Mouse (Mus musculus) kidney, postnatal 10 days (tissue): ENCODE data around the gene Stra8.

Source experiments
- DNase-seq: peaks from one replicate; pipeline ENCODE4 v3.0.0; 2021; ENCODE audit warnings: mixed read lengths

Gene Stra8

GRCm38 (mm10) chr6:34943499-34943898 is 23.5 kb downstream of the Stra8 start:
- no peak for DNase-seq

- DNase-seq = no peak
These were observed 26.6 kb downstream of the Stra8 start for GRCm38 (mm10) chr6:34946486-34947079.

- no peak for DNase-seq
These were observed 28.5 kb downstream of the Stra8 start for GRCm38 (mm10) chr6:34948461-34948860.

GRCm38 (mm10) chr6:34951518-34951917 is 31.6 kb downstream of the Stra8 start:
- DNase-seq = no peak

- no peak for DNase-seq
These were observed 32.1 kb downstream of the Stra8 start for GRCm38 (mm10) chr6:34951956-34952667.

- peak; percentile 27 for DNase-seq
These were observed 35.2 kb downstream of the Stra8 start for GRCm38 (mm10) chr6:34954926-34955861.

GRCm38 (mm10) chr6:34955862-34956241 is 35.9 kb downstream of the Stra8 start:
- no peak for DNase-seq

- no peak for DNase-seq
These were observed 39.2 kb downstream of the Stra8 start for GRCm38 (mm10) chr6:34959131-34959530.

- no peak for DNase-seq
These were observed 44.6 kb downstream of the Stra8 start for GRCm38 (mm10) chr6:34964550-34964949.

GRCm38 (mm10) chr6:34965819-34966539 is 46.0 kb downstream of the Stra8 start:
- no peak for DNase-seq

GRCm38 (mm10) chr6:34971181-34971580 is 51.2 kb downstream of the Stra8 start:
- no peak for DNase-seq

GRCm38 (mm10) chr6:34979291-34979690 is 59.3 kb downstream of the Stra8 start:
- DNase-seq = no peak

- no peak for DNase-seq
These were observed 60.7 kb downstream of the Stra8 start for GRCm38 (mm10) chr6:34980661-34981060.

GRCm38 (mm10) chr6:34987085-34987645 is 67.2 kb downstream of the Stra8 start:
- no peak for DNase-seq

- no peak for DNase-seq
These were observed 68.3 kb downstream of the Stra8 start, which contains the start of gene Slc23a4 for GRCm38 (mm10) chr6:34988081-34988761. Gene Slc23a4 (minus strand): TSS chr6:34988404.
